Mouse (Mus musculus): ENCODE results near the gene Stat4. TPM values are rescaled to one million over a fixed set of nuclear protein-coding genes. Genes with fewer than 3 reads are reported as not detected.

Stat4 gene
- polyA plus RNA-seq, 1 experiment from 2014 or later: 0.46 TPM

DNA sequence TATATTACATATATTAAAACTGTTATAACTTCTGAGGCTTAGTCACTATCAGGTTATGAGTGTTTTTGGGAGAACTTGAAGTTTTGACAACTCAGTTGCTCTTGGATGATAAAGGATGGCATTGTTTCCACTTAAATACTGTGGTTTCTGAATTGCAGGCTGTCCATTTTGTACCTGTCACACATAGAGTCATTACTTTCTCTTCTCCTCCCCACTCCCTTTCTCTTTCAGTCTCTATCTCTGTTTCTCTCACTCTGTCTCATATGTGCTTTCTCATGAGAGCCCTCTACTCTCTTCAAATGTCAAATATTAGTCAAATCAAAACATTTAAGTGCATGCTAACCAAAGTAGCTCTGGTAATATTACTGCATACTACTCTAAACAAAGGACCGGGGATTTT, 79.3 kb downstream of the Stat4 start:
- DNase-seq (ENCODE audit: low spot score): no peak
- no peak for TF ChIP-seq CTCF (IDR thresholded peaks at IDR 0.05; ENCODE audit: low read depth)
- no peak for TF ChIP-seq EP300 (optimal IDR thresholded peaks at IDR 0.05)
- Histone ChIP-seq H3K4me3 (ENCODE audit: low read depth, low read length) (no peak overlapping the region), H3K36me3 (ENCODE audit: control insufficient read depth, insufficient read depth, low read length) (no peaks in the 10 kb centered on the region), H3K9ac (ENCODE audit: low read length) (no peak overlapping the region), H3K4me2 (replicated peaks; ENCODE audit: low read depth) (no peak overlapping the region), H3K27ac (replicated peaks) (no peak overlapping the region), H3K4me1 (replicated peaks; ENCODE audit: control insufficient read depth, insufficient read depth) (no peaks in the 10 kb centered on the region), H3K27me3 (ENCODE audit: control insufficient read depth, insufficient read depth, low read length) (no peaks in the 10 kb centered on the region), H3K9me3 (ENCODE audit: control insufficient read depth, low read length) (no peaks in the 10 kb centered on the region)
- WGBS: 84% methylated on average over 1 of the region's 1 CpGs
- ATAC-seq (ENCODE audit: low FRiP score, low TSS enrichment): no peak

DNA sequence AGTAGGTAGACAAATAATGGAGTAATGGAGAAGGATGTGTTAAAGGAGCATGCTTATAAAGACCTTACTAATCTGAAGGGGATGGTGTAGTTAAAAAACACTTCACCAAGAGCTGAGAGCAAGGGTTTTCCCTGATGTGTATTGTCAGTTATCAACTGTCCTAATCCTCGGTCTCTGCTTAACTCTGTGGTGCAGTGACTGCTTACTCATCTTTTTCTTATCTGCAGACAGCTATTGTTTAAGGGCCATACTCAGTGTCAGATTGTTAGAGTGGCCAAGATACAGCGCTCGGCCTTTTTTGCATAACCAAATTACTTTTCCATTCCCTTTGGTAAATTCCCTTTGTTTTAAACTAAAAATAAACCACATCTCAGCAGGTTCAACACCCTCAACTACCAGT, 79.7 kb downstream of the Stat4 start:
- Histone ChIP-seq H3K4me1 (replicated peaks; ENCODE audit: control insufficient read depth, insufficient read depth) (no peaks in the 10 kb centered on the region), H3K27ac (replicated peaks) (no peak overlapping the region), H3K9me3 (ENCODE audit: control insufficient read depth, low read length) (no peaks in the 10 kb centered on the region), H3K27me3 (ENCODE audit: control insufficient read depth, insufficient read depth, low read length) (no peaks in the 10 kb centered on the region), H3K4me2 (replicated peaks; ENCODE audit: low read depth) (no peak overlapping the region), H3K9ac (ENCODE audit: low read length) (no peak overlapping the region), H3K4me3 (ENCODE audit: low read depth, low read length) (no peak overlapping the region), H3K36me3 (ENCODE audit: control insufficient read depth, insufficient read depth, low read length) (no peaks in the 10 kb centered on the region)
- WGBS: 77% methylated on average over 3 of the region's 3 CpGs
- TF ChIP-seq EP300 (optimal IDR thresholded peaks at IDR 0.05) (no peak), CTCF (IDR thresholded peaks at IDR 0.05; ENCODE audit: low read depth) (no peak)
- DNase-seq (ENCODE audit: low spot score): no peak
- ATAC-seq (ENCODE audit: low FRiP score, low TSS enrichment): no peak

DNA sequence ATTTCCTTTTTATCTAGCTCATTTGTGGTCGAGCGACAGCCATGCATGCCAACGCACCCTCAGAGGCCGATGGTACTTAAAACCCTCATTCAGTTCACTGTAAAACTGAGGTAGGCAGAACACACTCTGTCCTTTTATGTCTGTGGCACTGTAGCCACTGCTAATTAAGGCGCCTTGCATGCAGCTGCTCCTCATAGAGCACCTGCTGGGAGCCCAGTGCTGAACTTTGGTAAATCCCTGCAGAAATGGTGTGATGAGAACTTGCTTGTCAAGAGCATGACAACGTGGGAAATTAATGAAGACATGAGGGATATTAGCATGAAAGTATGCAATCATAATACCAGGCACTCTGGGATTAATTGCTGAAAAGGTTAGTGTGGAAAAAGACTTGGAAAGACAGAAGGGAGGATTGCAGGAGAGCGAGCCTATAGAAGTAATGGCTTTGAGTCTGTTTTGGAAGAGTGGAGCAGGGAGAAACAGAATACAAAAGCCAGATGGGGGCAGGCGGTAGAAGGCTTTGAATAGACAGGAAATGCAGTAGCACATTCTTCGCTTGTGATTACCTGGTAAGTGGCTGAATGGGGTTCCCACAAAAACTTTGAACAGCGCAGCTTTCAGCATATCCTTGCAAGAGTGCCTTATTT, 92.9 kb downstream of the Stat4 start:
- no peak for ATAC-seq (ENCODE audit: low FRiP score, low TSS enrichment)
- Histone ChIP-seq H3K4me1 (replicated peaks; ENCODE audit: control insufficient read depth, insufficient read depth) (no peaks in the 10 kb centered on the region), H3K9ac (ENCODE audit: low read length) (no peak overlapping the region), H3K36me3 (ENCODE audit: control insufficient read depth, insufficient read depth, low read length) (no peaks in the 10 kb centered on the region), H3K9me3 (ENCODE audit: control insufficient read depth, low read length) (no peaks in the 10 kb centered on the region), H3K27me3 (ENCODE audit: control insufficient read depth, insufficient read depth, low read length) (no peaks in the 10 kb centered on the region), H3K4me3 (ENCODE audit: low read depth, low read length) (no peak overlapping the region), H3K4me2 (replicated peaks; ENCODE audit: low read depth) (no peak overlapping the region), H3K27ac (replicated peaks) (no peak overlapping the region)
- TF ChIP-seq CTCF (IDR thresholded peaks at IDR 0.05; ENCODE audit: low read depth) (no peak), EP300 (optimal IDR thresholded peaks at IDR 0.05) (no peak)
- 38% methylated on average over 10 of the region's 10 CpGs for WGBS
- no peak for DNase-seq (ENCODE audit: low spot score)

DNA sequence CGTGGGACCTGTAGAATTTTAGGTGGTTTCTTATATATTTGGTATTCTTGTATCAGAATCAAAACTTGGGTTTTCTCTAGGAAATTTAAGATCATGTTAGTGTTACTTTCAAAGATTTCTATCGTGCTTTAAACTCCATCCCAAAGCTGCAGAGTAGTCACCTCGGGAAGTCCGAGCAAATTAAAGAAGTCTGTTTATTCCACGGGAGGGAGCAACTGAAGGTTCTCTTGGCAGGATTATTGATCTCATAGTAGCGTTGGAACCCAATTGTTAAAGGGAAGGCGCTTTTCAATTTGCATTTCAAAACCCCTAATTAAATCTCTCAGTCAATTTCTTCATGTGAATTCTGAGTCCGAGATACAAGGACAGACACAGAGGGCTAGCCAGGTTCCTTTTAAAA, 93.4 kb downstream of the Stat4 start:
- H3K9me3 ChIP-seq (ENCODE audit: control insufficient read depth, low read length): no peaks in the 10 kb centered on the region
- no peak for DNase-seq (ENCODE audit: low spot score)
- H3K4me1 ChIP-seq (replicated peaks; ENCODE audit: control insufficient read depth, insufficient read depth): no peaks in the 10 kb centered on the region
- no peak overlapping the region for H3K9ac ChIP-seq (ENCODE audit: low read length)
- TF ChIP-seq CTCF (IDR thresholded peaks at IDR 0.05; ENCODE audit: low read depth) (no peak), EP300 (optimal IDR thresholded peaks at IDR 0.05) (no peak)
- H3K36me3 ChIP-seq (ENCODE audit: control insufficient read depth, insufficient read depth, low read length): no peaks in the 10 kb centered on the region
- H3K4me3 ChIP-seq (ENCODE audit: low read depth, low read length): no peak overlapping the region
- no peak for ATAC-seq (ENCODE audit: low FRiP score, low TSS enrichment)
- H3K27ac ChIP-seq (replicated peaks): no peak overlapping the region
- H3K4me2 ChIP-seq (replicated peaks; ENCODE audit: low read depth): no peak overlapping the region
- 34% methylated on average over 8 of the region's 8 CpGs for WGBS
- no peaks in the 10 kb centered on the region for H3K27me3 ChIP-seq (ENCODE audit: control insufficient read depth, insufficient read depth, low read length)

DNA sequence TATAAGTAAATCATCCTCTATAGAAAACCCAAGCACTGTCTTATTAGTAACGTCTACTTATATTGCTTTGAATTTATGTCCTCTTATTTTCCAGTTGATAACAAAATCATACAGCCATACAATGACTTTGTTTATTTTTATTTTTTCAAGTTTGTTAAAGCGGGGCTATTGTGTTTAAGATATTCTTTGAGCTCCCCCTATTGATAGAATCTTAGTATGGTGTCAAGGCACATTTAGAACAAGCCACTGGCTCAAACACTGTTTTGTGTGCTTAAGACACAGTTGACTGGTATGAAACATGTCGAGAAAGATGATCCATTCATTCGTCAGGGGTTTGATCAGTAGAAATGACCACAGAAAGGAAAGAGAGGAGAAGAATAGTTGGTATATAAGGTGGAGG, 99.3 kb downstream of the Stat4 start:
- Histone ChIP-seq H3K27ac (replicated peaks) (no peak overlapping the region), H3K36me3 (ENCODE audit: control insufficient read depth, insufficient read depth, low read length) (no peaks in the 10 kb centered on the region), H3K4me2 (replicated peaks; ENCODE audit: low read depth) (no peak overlapping the region), H3K9me3 (ENCODE audit: control insufficient read depth, low read length) (no peaks in the 10 kb centered on the region), H3K27me3 (ENCODE audit: control insufficient read depth, insufficient read depth, low read length) (no peaks in the 10 kb centered on the region), H3K4me1 (replicated peaks; ENCODE audit: control insufficient read depth, insufficient read depth) (no peaks in the 10 kb centered on the region), H3K4me3 (ENCODE audit: low read depth, low read length) (no peak overlapping the region), H3K9ac (ENCODE audit: low read length) (no peak overlapping the region)
- TF ChIP-seq EP300 (optimal IDR thresholded peaks at IDR 0.05) (no peak), CTCF (IDR thresholded peaks at IDR 0.05; ENCODE audit: low read depth) (peak; percentile 63)
- WGBS: 18% methylated on average over 4 of the region's 4 CpGs
- DNase-seq (ENCODE audit: low spot score): no peak
- ATAC-seq (ENCODE audit: low FRiP score, low TSS enrichment): no peak

DNA sequence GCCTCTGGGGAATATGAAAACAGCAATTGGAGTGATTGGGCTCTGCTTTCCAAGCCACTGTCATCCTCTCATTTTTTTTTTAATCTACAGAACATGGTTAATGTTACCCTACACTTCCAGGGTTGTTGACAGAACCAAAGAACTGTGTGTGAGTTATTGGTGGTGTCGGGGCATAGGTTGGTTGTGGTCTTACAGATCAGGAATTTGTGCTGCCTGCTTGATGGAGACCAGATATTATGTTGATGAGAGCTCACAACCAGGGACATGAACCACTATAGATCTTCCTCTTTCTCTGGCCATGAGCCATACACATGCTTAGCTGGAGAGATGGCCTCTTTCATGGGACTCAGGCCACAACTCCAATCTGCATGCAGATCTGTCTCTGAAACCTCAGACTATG, 100.2 kb downstream of the Stat4 start:
- H3K27me3 ChIP-seq (ENCODE audit: control insufficient read depth, insufficient read depth, low read length): no peaks in the 10 kb centered on the region
- H3K4me3 ChIP-seq (ENCODE audit: low read depth, low read length): no peak overlapping the region
- DNase-seq (ENCODE audit: low spot score) (no peak), ATAC-seq (ENCODE audit: low FRiP score, low TSS enrichment) (no peak)
- H3K9ac ChIP-seq (ENCODE audit: low read length): no peak overlapping the region
- no peaks in the 10 kb centered on the region for H3K36me3 ChIP-seq (ENCODE audit: control insufficient read depth, insufficient read depth, low read length)
- WGBS: 83% methylated on average over 1 of the region's 1 CpGs
- no peak overlapping the region for H3K27ac ChIP-seq (replicated peaks)
- H3K4me1 ChIP-seq (replicated peaks; ENCODE audit: control insufficient read depth, insufficient read depth): no peaks in the 10 kb centered on the region
- H3K9me3 ChIP-seq (ENCODE audit: control insufficient read depth, low read length): no peaks in the 10 kb centered on the region
- H3K4me2 ChIP-seq (replicated peaks; ENCODE audit: low read depth): no peak overlapping the region
- TF ChIP-seq CTCF (IDR thresholded peaks at IDR 0.05; ENCODE audit: low read depth): no peak
- no peak for TF ChIP-seq EP300 (optimal IDR thresholded peaks at IDR 0.05)

All from stomach, postnatal 0 days (tissue).